Mouse (Mus musculus) layer of hippocampus, adult 11-12 months (tissue): Measurements from ENCODE around the gene Dad1.

Experiments used
- DNase-seq: peaks from one replicate; pipeline ENCODE4 v3.0.0; 2022; ENCODE audit warnings: low spot score

Gene Dad1

DNA sequence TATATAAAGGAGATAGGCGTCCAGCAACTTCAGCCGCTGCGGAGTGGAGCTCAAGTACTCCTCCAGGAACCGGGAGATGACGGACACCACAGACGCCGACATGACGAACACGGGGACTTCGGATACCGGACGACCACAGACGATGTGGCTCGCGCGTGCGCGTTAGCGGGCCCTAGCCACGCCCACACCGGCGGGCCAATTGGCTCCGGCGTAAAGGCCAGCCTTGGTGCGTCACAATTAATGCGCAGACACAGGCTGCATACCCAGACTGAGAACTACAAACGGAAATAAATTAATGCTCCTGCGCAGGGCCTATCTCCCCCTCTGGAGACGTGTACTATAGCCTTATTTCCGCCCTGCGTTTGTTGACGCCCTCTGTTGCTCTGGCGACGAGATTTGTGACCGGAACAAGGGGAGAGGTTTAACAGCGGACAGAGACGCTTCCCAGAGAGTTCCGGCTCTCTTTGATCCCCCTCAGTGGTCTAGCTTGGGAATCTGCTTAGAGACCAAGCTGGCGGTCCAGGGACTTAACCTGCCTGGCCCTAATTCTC is at the start of gene Dad1, which contains the start of gene Abhd4:
Gene Dad1, minus strand, starts transcription at position 364 of the 551 bp plus-strand sequence.
Gene Abhd4, plus strand, starts transcription at position 448 of the 551 bp plus-strand sequence.
- DNase-seq: peak; percentile 98

DNA sequence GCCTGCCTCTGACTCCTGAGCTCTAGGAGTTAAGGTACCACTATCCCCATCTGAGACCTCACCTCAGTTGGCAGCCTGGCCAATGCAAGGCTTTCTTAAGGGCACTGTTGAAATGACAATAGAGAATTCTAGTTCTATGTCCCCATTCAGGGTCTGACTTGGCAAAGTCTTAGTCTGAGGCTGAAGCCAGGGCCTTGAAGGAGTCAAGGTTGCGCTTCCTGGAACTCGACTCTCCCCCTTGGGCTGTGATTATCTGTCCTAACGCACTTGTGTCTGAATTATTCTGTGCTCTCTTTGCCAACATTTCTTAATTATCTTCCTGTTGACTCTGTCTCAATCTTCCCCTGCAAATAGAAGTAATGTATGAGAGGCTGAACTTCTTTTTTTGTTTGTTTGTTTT is 46.8 kb upstream of the Dad1 start:
- no peak for DNase-seq

GRCm38 (mm10) chr14:54300136-54300535 is 46.2 kb upstream of the Dad1 start:
- DNase-seq: no peak

DNA sequence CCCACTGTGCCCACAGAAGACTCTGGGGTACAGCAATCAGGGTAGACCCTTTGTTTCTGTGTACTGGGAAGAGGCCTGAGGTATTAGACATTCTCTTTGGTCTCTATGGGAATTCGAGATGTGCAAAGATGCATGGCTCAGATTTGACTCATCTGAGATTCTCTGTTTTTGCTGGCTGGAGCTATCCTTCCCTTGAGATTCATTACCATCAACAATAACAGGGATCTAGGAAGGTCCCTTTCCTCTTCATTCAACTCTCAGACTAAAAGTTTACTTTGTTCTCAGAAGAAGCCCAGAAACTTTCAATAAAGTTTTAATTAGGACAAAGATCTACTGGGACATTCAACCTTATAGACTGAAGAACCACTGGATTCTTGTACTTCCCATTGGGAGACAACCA is 30.9 kb upstream of the Dad1 start, which contains the start of gene Olfr49:
Gene Olfr49, minus strand, starts transcription at position 101 of the 400 bp plus-strand sequence.
- no peak for DNase-seq

- no peak for DNase-seq
Observed at GRCm38 (mm10) chr14:54276446-54276845, 22.5 kb upstream of the Dad1 start.

GRCm38 (mm10) chr14:54272696-54273095 is 18.8 kb upstream of the Dad1 start:
- no peak for DNase-seq

DNA sequence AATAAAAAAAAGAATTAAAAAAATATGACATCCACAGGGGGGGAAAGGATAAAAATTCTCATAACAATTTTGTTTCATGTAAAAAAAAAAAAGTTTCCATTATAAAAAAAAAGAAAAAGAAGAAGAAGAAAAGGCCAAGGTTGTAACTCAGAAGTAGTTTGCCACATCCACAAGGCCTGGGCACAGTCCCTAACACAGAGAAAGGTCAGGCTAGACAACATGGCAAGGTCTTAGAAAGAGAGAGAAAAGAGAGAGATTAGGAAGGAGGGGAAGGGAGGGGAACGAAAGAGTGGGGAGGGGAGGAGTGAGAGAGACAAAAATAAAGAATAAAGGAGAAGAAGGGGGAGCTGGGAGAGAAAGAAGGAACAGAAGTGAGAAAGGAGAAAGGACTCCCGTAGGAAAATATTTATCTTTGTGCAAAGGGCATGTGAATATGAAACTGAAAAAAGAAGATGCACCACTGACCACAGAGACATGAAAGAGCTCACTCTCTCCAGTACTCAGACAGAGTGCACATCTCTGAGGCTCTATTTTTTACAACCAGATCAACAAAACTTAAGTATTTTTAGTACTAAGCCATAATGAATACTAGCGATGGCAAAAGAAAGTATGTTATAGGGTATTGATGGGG is 18.2 kb upstream of the Dad1 start:
- DNase-seq: no peak

- DNase-seq: no peak
Observed at GRCm38 (mm10) chr14:54270413-54270812, 16.5 kb upstream of the Dad1 start.

DNA sequence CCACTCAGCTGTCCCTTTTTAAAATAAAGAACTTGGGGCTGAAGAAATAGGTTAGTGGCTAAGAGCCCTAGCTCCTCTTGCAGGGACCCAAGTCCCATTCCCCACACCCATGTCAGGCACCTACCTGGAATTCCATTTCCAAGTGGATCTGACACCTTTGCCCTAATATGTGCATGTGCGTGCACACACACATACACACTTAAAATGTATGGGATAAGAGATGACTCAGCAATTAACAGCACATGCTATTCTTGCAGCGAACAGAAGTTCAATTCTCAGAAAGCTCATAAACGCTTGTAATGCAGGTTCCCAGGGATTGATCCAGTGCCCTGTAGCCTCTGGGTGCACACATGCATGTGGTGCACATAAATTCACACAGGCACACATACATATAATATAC is 15.7 kb upstream of the Dad1 start:
- DNase-seq: no peak

DNA sequence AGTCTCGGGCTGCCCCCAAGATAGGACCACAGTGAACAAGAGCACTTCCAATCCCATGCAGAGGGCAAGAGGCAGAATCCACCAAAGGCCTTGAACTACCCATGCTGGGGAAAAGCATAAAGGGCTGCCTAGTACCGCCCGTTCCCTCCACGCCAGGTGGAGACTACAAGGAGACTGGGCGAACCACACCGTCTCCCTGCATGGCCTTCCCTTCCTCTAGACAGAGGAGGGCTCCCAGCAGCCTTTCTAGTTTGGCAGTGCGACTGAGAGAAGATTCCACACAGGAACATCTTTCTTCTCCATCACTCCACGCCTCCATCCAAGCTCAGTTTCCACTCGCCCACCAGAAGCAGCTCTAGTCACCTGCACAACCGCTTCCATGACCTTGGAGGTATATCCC is 14.1 kb upstream of the Dad1 start:
- DNase-seq: no peak

DNA sequence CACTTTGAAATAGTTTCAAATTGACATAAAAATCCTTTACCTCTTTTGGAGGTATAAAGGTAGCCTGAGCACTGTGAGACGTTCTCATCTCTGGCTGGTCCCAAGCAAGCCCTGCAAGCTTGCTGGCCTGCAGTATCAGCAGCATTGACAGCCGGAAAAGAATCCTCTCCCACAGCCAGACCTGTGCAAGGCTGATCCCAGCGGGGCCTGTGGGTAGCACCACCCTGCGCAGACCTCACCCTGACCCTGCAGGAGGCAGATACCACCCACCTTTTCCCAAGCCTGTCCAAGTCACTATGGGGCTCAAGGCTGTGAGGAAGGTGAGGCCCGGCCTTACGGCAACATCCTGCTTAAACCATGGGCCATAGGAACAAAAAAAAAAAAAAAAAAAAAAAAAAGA is 12.0 kb upstream of the Dad1 start:
- DNase-seq: no peak

- DNase-seq: no peak
Observed at GRCm38 (mm10) chr14:54265093-54265492, 11.2 kb upstream of the Dad1 start.

GRCm38 (mm10) chr14:54264231-54264630 is 10.3 kb upstream of the Dad1 start:
- no peak for DNase-seq

DNA sequence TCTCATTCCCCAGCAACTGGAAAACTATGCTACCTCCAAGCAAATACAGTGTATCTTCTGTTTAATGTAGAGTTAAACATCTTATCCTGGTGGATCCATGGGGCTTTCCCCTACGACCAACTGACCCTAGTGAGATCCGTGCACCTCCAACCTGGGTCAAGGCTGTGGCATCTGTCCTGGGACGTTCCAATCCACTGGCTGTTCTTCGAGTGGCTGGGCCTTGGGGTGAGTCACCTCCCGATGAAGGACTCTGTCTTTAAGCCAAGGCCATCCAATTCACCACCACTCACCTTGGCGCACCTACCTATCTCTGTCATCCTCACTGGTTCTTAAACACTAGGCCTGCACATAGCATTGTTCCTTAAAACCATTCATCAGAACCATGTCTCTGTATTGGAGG is 9.2 kb upstream of the Dad1 start:
- DNase-seq: no peak

GRCm38 (mm10) chr14:54262622-54263021 is 8.7 kb upstream of the Dad1 start:
- DNase-seq: no peak

DNA sequence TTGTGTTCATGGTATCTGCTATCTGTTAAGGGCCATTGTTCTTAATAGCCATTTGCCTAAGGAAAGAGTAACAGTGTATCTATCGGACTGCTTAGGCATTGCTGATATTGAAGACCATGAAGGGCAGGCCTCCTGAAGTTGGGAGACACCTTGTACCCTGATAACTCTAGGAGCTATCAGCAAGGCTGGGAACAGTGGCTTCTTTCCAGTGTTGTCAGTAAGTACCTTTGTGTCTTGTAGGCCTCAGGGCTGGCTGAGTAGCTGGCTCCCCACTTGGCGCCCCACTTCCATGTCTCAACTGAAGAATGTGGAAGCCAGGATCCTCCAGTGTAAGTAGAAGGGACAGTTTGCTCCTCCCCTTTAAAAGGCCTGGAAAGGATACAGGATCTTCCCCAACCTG is 7.5 kb upstream of the Dad1 start:
- no peak for DNase-seq

- DNase-seq: no peak
Observed at GRCm38 (mm10) chr14:54260196-54260595, 6.3 kb upstream of the Dad1 start.

- no peak for DNase-seq
Observed at GRCm38 (mm10) chr14:54259722-54260085, 5.8 kb upstream of the Dad1 start.

DNA sequence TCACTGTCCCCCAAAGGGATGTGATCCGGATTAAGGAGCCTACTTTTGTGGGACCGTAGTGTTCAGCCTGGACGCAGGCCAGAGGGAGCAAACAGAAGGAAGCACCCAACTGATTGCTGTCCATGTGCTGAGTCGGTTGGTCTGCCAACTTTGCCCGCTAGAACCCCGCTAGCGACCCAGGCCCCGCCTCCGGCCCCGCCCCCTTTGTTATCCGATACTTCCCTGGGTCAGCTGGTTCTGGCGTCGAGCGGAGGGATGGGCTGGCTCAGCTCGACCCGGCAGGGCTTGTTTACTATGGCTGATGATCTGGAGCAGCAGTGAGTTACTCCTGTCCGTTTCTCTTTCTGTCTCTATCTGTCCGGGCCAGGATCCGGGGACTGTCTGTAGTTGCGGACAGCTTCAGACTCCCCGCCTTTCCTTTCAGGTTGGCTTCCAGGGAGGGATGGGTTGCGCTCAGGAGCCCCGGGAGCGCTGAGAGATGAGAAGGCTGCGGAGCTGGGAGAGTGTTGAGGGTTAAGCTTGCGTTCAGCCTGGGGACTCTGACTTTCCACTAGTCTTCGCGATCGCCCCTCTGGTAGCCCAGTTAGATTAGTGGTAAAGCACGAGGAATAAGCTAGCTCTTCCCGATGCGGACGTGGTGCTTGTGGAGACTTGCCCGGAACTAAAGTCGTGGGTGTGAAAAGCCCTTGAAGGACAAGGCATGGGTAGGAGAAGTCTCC is 5.3 kb upstream of the Dad1 start:
- peak; percentile 88 for DNase-seq

GRCm38 (mm10) chr14:54258131-54258670 is 4.3 kb upstream of the Dad1 start:
- DNase-seq: no peak

DNA sequence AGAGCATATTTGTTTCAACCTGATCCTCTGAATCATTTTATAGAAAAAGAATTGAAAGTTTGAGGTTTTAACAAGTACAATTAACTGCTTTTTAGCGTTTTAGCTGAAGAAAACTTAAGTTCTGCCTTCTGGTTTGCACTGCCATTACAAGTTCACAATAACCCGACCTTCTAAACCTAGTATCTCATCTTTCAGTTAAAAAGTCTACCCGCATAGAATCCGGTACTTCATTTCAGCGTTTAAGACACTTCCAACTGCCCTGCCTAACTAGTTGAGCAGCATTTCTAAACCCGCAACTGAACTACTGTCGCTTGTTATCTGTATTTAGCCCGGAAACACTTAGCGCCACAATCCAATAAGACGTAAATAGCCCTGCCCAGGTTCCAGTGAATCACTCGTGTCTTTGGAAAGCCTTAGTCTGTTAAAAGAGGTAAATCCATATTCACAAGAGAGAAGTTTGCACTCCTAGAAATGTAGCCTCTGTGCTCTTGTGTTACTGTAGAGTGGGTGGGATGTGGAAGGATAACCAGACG is 832 bp upstream of the Dad1 start:
- DNase-seq: no peak

DNA sequence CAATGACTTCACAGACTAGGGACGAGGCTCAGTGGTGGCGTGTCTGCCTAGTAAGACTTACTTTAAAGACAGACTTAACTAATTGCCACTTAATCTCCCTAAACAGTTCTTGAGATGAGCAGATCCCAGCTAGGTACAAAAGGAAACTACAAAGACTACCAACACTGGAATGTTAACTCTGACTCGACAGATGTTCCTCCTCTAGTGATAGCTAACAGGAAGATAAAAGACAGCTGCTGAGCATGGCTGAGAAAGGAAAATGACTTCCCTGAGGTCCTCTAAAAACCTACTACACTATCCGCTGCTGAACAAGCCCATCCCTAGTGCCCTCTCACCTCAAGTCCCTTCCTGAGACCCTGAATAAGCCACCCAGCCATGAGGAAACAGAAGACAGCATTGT is 3.8 kb downstream of the Dad1 start:
- no peak for DNase-seq

DNA sequence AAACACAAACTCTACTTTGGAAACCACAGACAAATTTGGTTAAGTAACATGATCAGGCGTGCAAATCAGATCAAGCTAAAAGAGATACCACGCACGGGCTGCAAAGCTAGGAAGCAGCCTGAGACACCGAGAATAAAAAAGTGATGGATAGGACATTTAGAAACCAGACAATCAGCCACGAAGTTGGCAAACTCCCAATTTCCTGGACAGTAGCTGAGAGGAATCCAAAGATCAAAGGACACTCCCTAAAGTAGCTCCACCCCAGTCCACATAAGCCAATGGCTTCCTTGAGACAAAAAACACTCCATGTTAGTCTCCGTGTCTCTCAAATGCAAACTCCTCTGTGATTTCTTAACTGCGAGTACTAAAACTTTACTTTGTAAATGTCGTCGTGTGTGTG is 4.6 kb downstream of the Dad1 start:
- no peak for DNase-seq
